Mouse (Mus musculus) adipocyte (in vitro differentiated cells): ENCODE measurements at regions not wholly inside any gene's neighbourhood (a gene's known extent, or its start where the extent isn't known, plus 50 kb on each side); places are given as distances from the start of the nearest gene placed in this dataset.

Experiments
- DNase-seq: peaks from one replicate; pipeline ENCODE4 v3.0.0-alpha.2; 2016; ENCODE audit warnings: low spot score

- peak; percentile 12 for DNase-seq
Measured at GRCm38 (mm10) chr1:72963449-72963848, 52.3 kb downstream of the Tnp1 start.

DNA sequence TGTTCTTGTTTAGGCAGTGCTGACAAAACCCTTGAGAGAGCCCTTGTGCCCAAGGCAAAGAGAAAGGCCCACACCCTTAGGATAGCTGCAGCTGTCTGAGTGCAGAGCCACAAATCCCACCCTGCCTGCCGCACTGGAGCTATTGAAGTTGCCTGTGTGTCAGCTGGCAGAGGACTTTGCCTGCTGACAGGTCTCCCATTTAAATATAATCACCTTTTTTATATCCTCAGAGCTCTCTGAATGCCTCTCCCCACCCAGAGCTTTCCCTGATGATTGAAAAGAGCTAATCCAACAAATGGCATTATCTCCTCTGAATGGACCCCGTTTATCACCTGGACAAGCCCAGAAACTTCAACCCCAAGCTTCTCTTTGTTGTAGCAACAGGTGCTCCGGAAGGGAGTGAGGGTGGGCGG, 55.5 kb downstream of the Tnp1 start:
- no peak for DNase-seq

DNA sequence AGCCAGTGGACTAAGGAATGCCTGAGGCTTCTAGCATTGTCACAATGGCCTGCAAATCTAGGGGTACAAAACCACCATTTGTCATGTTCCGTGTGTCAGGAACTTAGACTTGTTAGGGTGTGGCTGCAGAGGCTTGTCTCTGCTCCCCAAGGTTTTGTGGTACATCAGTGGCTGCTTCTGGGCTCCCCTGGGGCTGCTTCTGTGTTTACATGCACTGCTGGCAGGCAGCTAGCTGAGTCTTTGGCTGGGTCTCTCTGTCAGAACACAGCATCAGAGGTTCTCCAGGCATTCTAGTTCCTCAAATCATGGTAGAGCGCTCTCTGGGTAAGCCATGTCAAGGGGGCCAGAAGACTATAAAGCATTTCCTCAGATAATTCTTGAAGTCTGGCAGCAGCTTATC, 60.3 kb downstream of the Tnp1 start:
- no peak for DNase-seq

GRCm38 (mm10) chr1:72952896-72953295, 62.8 kb downstream of the Tnp1 start:
- DNase-seq, result no peak

GRCm38 (mm10) chr1:72951802-72952201, 63.9 kb downstream of the Tnp1 start:
- DNase-seq, result no peak

DNA sequence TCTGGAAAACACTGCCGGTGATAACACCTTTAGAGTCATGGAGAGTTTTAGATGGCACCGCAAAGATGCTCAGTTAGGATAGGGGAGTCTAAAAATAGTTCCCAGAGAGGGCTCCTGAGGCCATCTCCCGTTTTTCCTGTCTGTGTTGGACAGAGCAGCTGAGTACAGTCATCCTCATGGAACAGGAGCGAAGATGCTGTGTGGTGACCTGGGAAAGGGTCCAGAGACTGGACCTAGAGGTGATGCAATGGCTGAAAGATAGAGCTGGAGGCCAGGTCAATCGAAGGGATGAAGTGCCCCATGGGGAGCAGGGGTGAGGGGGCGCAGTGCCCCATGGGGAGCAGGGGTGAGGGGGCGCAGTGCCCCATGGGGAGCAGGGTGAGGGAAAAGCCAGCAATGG, 64.3 kb downstream of the Tnp1 start:
- DNase-seq, result no peak

- DNase-seq, result no peak
Measured at GRCm38 (mm10) chr1:72946235-72946634, 69.5 kb downstream of the Tnp1 start.

- DNase-seq, result no peak
Measured at GRCm38 (mm10) chr1:72945750-72946102, 70.0 kb downstream of the Tnp1 start.

GRCm38 (mm10) chr1:72944805-72945749, 70.4 kb upstream of the Igfbp5 start:
- no peak for DNase-seq

DNA sequence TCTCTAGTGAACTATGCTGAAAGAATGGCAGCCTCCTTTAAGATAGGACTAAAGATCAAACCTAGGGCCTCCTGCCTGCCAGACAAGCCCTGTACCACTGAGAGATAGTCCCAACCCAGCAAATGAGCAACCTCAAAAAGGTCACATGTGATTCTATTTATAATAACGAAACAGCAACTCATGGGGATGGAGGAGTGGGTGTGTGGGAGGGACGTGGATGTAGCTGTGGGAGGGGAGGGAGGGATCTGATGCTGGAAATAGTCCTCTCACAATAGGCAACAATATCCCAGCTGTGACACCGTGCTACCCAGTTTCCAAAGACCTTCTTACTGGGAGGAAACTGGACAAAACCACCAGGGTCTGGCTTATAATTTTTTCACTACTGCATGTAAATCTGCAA, 69.5 kb upstream of the Igfbp5 start:
- DNase-seq, result no peak

GRCm38 (mm10) chr1:72943082-72943481, 68.4 kb upstream of the Igfbp5 start:
- DNase-seq, result no peak

DNA sequence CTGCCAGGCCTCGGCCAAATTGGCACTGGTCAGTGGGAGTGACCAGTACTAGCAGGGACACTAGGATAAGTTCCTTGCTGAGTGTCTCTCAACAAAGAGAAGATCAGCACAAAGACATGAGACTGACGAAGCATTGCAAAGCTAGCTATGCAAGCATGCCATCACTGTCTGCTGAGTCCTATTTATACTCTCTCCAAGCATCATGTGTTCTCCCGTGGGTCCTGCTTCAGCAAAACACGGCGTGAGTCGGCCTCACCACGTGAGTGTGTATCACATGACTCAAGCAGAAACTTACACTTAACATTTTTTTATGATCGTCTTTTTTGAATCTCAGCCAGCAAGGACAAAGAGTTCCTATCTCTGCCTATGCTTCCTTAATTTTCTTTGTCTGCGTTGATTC, 67.7 kb upstream of the Igfbp5 start:
- no peak for DNase-seq

GRCm38 (mm10) chr1:72939948-72940347, 65.3 kb upstream of the Igfbp5 start:
- no peak for DNase-seq

GRCm38 (mm10) chr1:72936681-72937465, 62.2 kb upstream of the Igfbp5 start:
- no peak for DNase-seq

DNA sequence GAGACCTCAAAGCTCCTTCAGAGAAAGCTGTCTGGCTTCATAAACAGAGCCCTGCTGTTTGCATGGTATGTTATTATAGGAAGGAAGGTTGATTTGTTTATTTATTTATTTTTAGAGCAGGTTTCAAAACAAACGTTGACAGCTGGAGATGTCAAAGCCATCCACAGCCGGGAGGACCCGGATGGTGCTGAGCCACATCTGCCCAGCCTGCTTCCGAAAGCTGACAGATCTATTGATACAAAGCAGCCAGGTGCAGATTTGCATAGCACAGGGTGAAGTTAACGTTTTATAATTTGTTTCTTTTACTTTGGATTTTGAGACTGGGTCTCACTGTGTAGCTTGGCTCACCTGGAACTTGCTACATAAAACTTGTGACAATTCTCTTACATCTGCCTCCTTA, 61.5 kb upstream of the Igfbp5 start:
- no peak for DNase-seq

DNA sequence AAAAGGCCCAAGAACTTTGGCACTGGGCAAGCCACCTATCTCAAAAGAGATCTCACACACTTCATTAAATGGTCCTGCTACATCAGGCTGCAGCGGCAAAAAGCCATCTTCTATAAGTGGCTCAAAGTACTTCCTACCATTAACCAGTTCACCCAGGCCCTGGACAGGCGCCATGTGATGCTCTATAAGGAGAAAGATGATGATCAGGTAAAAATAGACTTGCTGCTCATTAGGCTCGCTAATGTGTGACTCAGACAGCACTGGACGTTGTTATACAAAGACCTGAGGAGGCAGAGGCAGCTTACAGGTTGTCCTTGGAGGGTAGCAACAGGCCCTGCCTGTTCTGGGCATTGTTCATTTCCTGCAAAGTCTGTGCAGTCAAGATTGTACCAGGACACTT, 60.4 kb upstream of the Igfbp5 start:
- DNase-seq, result no peak

DNA sequence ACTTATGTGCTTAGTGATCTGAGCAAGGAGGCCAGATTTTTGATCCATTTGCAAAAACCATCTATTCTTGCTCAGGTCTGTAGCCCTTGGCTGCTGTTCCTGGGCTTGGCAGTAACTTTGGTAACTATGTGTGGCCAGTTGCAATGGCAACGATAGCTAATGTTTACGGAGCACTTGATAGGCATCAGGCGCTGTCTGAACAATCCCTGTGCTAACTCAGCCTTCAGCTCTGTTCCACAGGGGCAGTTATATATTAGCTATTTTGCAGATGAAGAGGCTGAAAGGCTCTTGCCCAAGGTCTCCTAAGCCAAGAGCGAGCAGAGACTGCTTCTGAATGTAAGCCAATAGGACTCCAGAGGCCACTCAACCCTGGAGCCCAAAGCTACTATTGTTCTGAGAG, 55.1 kb upstream of the Igfbp5 start:
- DNase-seq, result no peak
